Mouse (Mus musculus) gastrocnemius, adult 8-10 months (tissue): ENCODE data around the gene Nfia. TPM values are rescaled to one million over a fixed set of nuclear protein-coding genes. Genes with fewer than 3 reads are reported as not detected.

Source experiments
- DNase-seq, 2 experiments: peaks; one replicate each; pipeline ENCODE4 v3.0.0; 2022; ENCODE audit warnings: low spot score in 2 of 2
- total RNA-seq, 4 experiments: library from RNA; stranded (reverse); gene quantifications; 2 replicates each; pipeline ENCODE4 v1.2.4; 2022

Nfia gene
- total RNA-seq, 4 experiments from 2014 or later = 53.6 to 64.5 (median 57.1) TPM

- DNase-seq = no peak
Measured at GRCm38 (mm10) chr4:97782497-97782896, 10.0 kb downstream of the Nfia start.

GRCm38 (mm10) chr4:97783073-97783879 lies 10.7 kb downstream of the Nfia start:
- no peak for DNase-seq

GRCm38 (mm10) chr4:97784236-97784635 lies 11.7 kb downstream of the Nfia start:
- DNase-seq = no peak

- DNase-seq = no peak
Measured at GRCm38 (mm10) chr4:97785547-97786271, 13.2 kb downstream of the Nfia start.

GRCm38 (mm10) chr4:97786571-97786970 lies 14.0 kb downstream of the Nfia start:
- no peak for DNase-seq

- no peak for DNase-seq
Measured at GRCm38 (mm10) chr4:97787515-97787914, 15.0 kb downstream of the Nfia start.

- DNase-seq = no peak
Measured at GRCm38 (mm10) chr4:97788537-97788936, 16.0 kb downstream of the Nfia start.

- DNase-seq = no peak
Measured at GRCm38 (mm10) chr4:97793931-97794330, 21.4 kb downstream of the Nfia start.

- DNase-seq = no peak
Measured at GRCm38 (mm10) chr4:97794865-97795264, 22.3 kb downstream of the Nfia start.

GRCm38 (mm10) chr4:97795957-97796356 lies 23.4 kb downstream of the Nfia start:
- DNase-seq = no peak

GRCm38 (mm10) chr4:97796505-97796904 lies 24.0 kb downstream of the Nfia start:
- no peak for DNase-seq

GRCm38 (mm10) chr4:97803791-97804190 lies 31.3 kb downstream of the Nfia start:
- DNase-seq = no peak

GRCm38 (mm10) chr4:97804638-97805037 lies 32.1 kb downstream of the Nfia start:
- no peak for DNase-seq

- DNase-seq = no peak
Measured at GRCm38 (mm10) chr4:97805255-97805654, 32.7 kb downstream of the Nfia start.

GRCm38 (mm10) chr4:97805896-97806808 lies 33.6 kb downstream of the Nfia start:
- DNase-seq = no peak

GRCm38 (mm10) chr4:97806924-97807323 lies 34.4 kb downstream of the Nfia start:
- DNase-seq = no peak

- no peak for DNase-seq
Measured at GRCm38 (mm10) chr4:97808885-97809284, 36.4 kb downstream of the Nfia start.

GRCm38 (mm10) chr4:97809582-97810295 lies 37.2 kb downstream of the Nfia start:
- DNase-seq = no peak

- DNase-seq = no peak
Measured at GRCm38 (mm10) chr4:97810348-97810939, 37.9 kb downstream of the Nfia start.

GRCm38 (mm10) chr4:97813035-97813434 lies 40.5 kb downstream of the Nfia start:
- no peak for DNase-seq

- no peak for DNase-seq
Measured at GRCm38 (mm10) chr4:97813996-97814395, 41.5 kb downstream of the Nfia start.
